Mouse (Mus musculus) kidney, embryonic 14.5 days (tissue): ENCODE measurements around the gene Myo10. TPM values are rescaled to one million over a fixed set of nuclear protein-coding genes. Genes with fewer than 3 reads are reported as not detected.

Experiments used
- ATAC-seq: fragments of 200-750 bp; cut with Nextera tagmentation; 2 replicates; pipeline ENCODE4 v1.8.0; 2017; ENCODE audit warnings: moderate number of reproducible peaks, mild to moderate bottlenecking, moderate TSS enrichment, moderate library complexity; ENCODE audit not compliant: low FRiP score, low TSS enrichment
- H3K27ac ChIP-seq: fragments of 300-500 bp; sonication (generic); 2 replicates; pipeline ENCODE4 v1.5.1; 2014; ENCODE audit warnings: low read depth, mild to moderate bottlenecking, low read length, moderate library complexity, mixed read lengths
- H3K27me3 ChIP-seq: fragments of 300-500 bp; sonication (generic); 2 replicates; pipeline ENCODE4 v1.6.1; 2014; ENCODE audit warnings: mild to moderate bottlenecking, low read length; ENCODE audit not compliant: control insufficient read depth, insufficient read depth
- H3K36me3 ChIP-seq: fragments of 300-500 bp; sonication (generic); 2 replicates; pipeline ENCODE4 v1.6.1; 2014; ENCODE audit warnings: low read length, mixed read lengths; ENCODE audit not compliant: control insufficient read depth, insufficient read depth
- H3K4me1 ChIP-seq: fragments of 300-500 bp; sonication (generic); 2 replicates; pipeline ENCODE4 v1.6.1; 2014; ENCODE audit warnings: low read length, mixed read lengths; ENCODE audit not compliant: control insufficient read depth, insufficient read depth
- H3K4me2 ChIP-seq: fragments of 300-500 bp; sonication (generic); replicated peaks from 2 replicates; pipeline ENCODE4 v1.6.1; 2014; ENCODE audit warnings: low read depth, mild to moderate bottlenecking, low read length
- H3K4me3 ChIP-seq: fragments of 300-500 bp; sonication (generic); 2 replicates; pipeline ENCODE4 v1.5.1; 2014; ENCODE audit warnings: mild to moderate bottlenecking, low read length
- H3K9ac ChIP-seq: fragments of 300-500 bp; sonication (generic); 2 replicates; pipeline ENCODE4 v1.6.1; 2014; ENCODE audit warnings: low read depth, mild to moderate bottlenecking, low read length, moderate library complexity
- H3K9me3 ChIP-seq: fragments of 300-500 bp; sonication (generic); 2 replicates; pipeline ENCODE4 v1.6.1; 2016; ENCODE audit warnings: low read length; ENCODE audit not compliant: control insufficient read depth
- WGBS: fragments of 180-500 bp; shearing (Covaris S2); extraction: QIAGEN DNeasy Blood & Tissue Kit; methylation state at CpG from one replicate; pipeline ENCODE4 v1.1.7; 2014; 5-methylcytosine and 5-hydroxymethylcytosine counted together
- polyA plus RNA-seq: library from polyadenylated mRNA; unstranded; fragments of >200 nt; fragmentation: Nextera tagmentation; extraction: Ambion mirVana; gene quantifications from 2 replicates; pipeline ENCODE4 v1.2.1, GENCODE M21; 2014

Gene Myo10
- polyA plus RNA-seq, 1 experiment from 2014 or later, result 52.2 TPM

DNA sequence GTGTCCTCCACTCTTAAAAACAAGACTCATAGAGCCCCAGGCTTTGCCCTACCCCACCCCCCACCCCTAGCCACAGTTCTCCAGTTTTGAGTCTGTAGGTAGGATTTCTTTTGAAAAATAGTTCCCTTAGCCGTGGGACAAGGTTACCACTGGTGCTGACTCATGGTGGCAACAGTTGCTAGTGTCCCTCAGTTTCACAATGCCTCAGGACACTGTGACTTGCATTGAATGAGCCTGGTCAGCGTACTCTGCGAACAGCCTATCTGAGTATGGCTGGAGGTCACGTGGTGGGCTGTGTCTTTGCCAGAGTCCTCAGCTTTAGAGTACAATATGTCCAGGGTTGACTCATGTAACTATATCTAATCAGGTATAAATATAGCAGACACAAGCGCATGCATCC is 104.5 kb downstream of the Myo10 start:
- peaks cover 50% of the 10 kb centered on the region for H3K36me3 ChIP-seq

DNA sequence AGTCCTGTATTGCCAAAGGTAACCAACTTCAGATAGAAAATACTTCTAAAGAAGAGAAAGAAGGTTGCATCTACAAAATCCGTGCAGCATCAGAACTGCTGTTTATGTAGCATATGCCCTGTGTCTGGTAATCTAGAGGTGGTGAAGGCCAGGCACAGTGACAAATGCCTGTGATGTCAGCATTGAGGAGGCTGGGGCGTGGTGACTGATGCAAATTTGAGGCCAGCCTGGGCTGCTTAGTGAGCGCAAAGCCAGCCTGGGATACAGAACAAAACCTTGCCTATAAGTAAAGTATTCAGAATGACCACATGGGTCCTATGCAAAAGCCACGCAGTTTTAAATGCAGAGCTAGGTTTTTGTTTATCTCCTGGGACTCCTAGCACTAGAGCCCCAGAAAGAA is 106.2 kb downstream of the Myo10 start:
- Histone ChIP-seq H3K4me3 (no peak overlapping the region), H3K27me3 (no peaks in the 10 kb centered on the region), H3K27ac (no peak overlapping the region), H3K36me3 (peaks cover 48% of the 10 kb centered on the region), H3K9ac (no peak overlapping the region), H3K9me3 (no peaks in the 10 kb centered on the region), H3K4me2 (no peak overlapping the region), H3K4me1 (no peaks in the 10 kb centered on the region)
- 82% methylated on average over 4 of the region's 4 CpGs for WGBS
- no peak for ATAC-seq

More for the DNA sequence above, 104.5 kb downstream of the Myo10 start:
- Histone ChIP-seq H3K4me2 (no peak overlapping the region), H3K4me1 (no peaks in the 10 kb centered on the region), H3K9me3 (no peaks in the 10 kb centered on the region), H3K4me3 (no peak overlapping the region), H3K27ac (no peak overlapping the region), H3K9ac (no peak overlapping the region), H3K27me3 (no peaks in the 10 kb centered on the region)
- ATAC-seq, result no peak
- 91% methylated on average over 5 of the region's 5 CpGs for WGBS

DNA sequence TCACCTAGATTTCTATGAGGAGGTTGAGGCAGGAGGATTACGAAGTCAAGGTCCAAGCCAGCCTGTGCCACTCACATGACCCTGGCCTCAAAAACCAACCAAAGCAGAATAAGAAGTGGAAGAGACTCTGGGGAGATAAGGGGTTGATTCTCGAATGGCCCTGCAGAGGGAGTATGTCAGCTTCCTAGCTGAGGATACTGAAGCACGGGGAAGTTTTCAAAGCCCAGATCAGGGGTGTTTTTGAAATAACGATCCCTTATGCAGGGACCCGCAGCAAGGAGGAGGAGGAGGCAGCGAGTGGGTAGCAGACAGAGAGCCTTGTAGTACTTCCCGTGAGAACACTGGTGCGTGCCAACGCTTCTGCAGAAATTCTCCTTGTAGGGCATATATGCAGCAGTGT is 108.7 kb downstream of the Myo10 start:
- Histone ChIP-seq H3K4me3 (no peak overlapping the region), H3K27ac (no peak overlapping the region), H3K27me3 (no peaks in the 10 kb centered on the region), H3K4me2 (no peak overlapping the region), H3K36me3 (peaks cover 49% of the 10 kb centered on the region), H3K9ac (no peak overlapping the region), H3K4me1 (no peaks in the 10 kb centered on the region), H3K9me3 (no peaks in the 10 kb centered on the region)
- ATAC-seq, result no peak
- 61% methylated on average over 9 of the region's 9 CpGs for WGBS

- H3K36me3 ChIP-seq, result peaks cover 54% of the 10 kb centered on the region
- no peak for ATAC-seq
- H3K4me1 ChIP-seq, result no peaks in the 10 kb centered on the region
- 83% methylated on average over 8 of the region's 8 CpGs for WGBS
- no peaks in the 10 kb centered on the region for H3K27me3 ChIP-seq
- no peak overlapping the region for H3K27ac ChIP-seq
- no peak overlapping the region for H3K4me3 ChIP-seq
- H3K9me3 ChIP-seq, result no peaks in the 10 kb centered on the region
- H3K4me2 ChIP-seq, result no peak overlapping the region
- H3K9ac ChIP-seq, result no peak overlapping the region
Observed at GRCm38 (mm10) chr15:25732758-25733428, 110.6 kb downstream of the Myo10 start.

GRCm38 (mm10) chr15:25733739-25734430 is 111.6 kb downstream of the Myo10 start:
- Histone ChIP-seq H3K4me1 (no peaks in the 10 kb centered on the region), H3K9me3 (no peaks in the 10 kb centered on the region), H3K27me3 (no peaks in the 10 kb centered on the region), H3K27ac (no peak overlapping the region), H3K4me2 (no peak overlapping the region), H3K4me3 (no peak overlapping the region), H3K9ac (no peak overlapping the region), H3K36me3 (peaks cover 53% of the 10 kb centered on the region)
- WGBS, result 96% methylated on average over 11 of the region's 11 CpGs
- ATAC-seq, result no peak

- H3K36me3 ChIP-seq, result peaks cover 72% of the 10 kb centered on the region
- H3K9me3 ChIP-seq, result no peaks in the 10 kb centered on the region
- H3K9ac ChIP-seq, result no peak overlapping the region
- no peak for ATAC-seq
- no peak overlapping the region for H3K4me2 ChIP-seq
- H3K4me1 ChIP-seq, result no peaks in the 10 kb centered on the region
- no peak overlapping the region for H3K4me3 ChIP-seq
- H3K27me3 ChIP-seq, result no peaks in the 10 kb centered on the region
- WGBS, result 88% methylated on average over 6 of the region's 6 CpGs
- no peak overlapping the region for H3K27ac ChIP-seq
Observed at GRCm38 (mm10) chr15:25736531-25736930, 114.2 kb downstream of the Myo10 start.

DNA sequence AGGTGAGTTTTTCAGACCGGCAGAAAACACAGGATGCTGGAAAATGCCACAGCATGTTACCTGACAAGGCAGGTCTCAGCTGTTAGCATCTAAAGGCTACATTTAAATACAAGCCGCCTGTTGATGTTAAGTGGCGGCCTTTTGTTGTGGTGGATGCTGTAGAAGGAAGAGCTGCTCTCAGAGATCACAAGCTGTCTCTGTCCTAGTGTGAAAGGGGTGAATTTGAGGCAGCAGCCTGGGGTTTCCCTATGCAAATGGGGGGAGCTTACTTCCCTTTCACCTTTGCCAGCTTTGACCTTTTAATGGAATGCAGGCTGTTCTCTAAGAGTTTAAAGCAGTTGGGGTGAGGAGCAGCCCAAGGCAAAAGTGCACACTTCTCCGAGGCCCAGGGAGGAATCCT is 117.9 kb downstream of the Myo10 start:
- H3K4me3 ChIP-seq, result no peak overlapping the region
- H3K4me2 ChIP-seq, result no peak overlapping the region
- 66% methylated on average over 4 of the region's 4 CpGs for WGBS
- no peaks in the 10 kb centered on the region for H3K4me1 ChIP-seq
- no peak overlapping the region for H3K27ac ChIP-seq
- ATAC-seq, result no peak
- H3K9me3 ChIP-seq, result no peaks in the 10 kb centered on the region
- H3K9ac ChIP-seq, result no peak overlapping the region
- H3K27me3 ChIP-seq, result no peaks in the 10 kb centered on the region
- peaks cover 83% of the 10 kb centered on the region for H3K36me3 ChIP-seq

- no peak overlapping the region for H3K4me2 ChIP-seq
- peaks cover 76% of the 10 kb centered on the region for H3K36me3 ChIP-seq
- WGBS, result 89% methylated on average over 13 of the region's 13 CpGs
- H3K9ac ChIP-seq, result no peak overlapping the region
- no peak overlapping the region for H3K27ac ChIP-seq
- no peak for ATAC-seq
- no peaks in the 10 kb centered on the region for H3K27me3 ChIP-seq
- no peak overlapping the region for H3K4me3 ChIP-seq
- no peaks in the 10 kb centered on the region for H3K9me3 ChIP-seq
- H3K4me1 ChIP-seq, result no peaks in the 10 kb centered on the region
Observed at GRCm38 (mm10) chr15:25742196-25742595, 119.9 kb downstream of the Myo10 start.

DNA sequence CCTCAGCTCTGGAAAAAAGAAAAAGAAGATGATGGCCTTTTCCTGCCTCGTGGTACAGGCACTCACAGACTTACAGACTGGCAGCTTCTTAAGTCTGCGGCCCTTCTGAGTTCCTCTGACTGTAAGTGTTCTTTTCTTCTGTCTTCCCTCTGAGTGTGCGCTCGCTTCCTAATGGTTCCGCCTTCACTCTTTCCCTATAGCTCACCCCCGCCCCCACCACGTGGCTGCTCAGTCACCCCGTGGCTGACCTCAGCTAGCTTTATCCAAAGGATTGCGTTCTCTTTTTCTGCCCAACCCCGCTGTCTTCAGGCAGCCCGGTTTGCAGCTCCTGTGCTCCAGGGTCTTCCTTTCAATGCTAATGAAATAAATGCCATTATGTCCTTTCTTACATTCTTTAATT is 129.2 kb downstream of the Myo10 start:
- Histone ChIP-seq H3K36me3 (peaks cover 23% of the 10 kb centered on the region), H3K27ac (no peak overlapping the region), H3K27me3 (no peaks in the 10 kb centered on the region), H3K4me3 (no peak overlapping the region), H3K9ac (no peak overlapping the region), H3K9me3 (no peaks in the 10 kb centered on the region; the same call in 1 of the 2 replicates), H3K4me2 (no peak overlapping the region), H3K4me1 (no peaks in the 10 kb centered on the region)
- 0 out of 2 replicates have a peak, but pooled peaks have one; percentile 20 for ATAC-seq
- WGBS, result 50% methylated on average over 11 of the region's 11 CpGs
